Mouse (Mus musculus) heart, embryonic 13.5 days (tissue): Measurements from ENCODE around the gene Ric1. TPM values are rescaled to one million over a fixed set of nuclear protein-coding genes. Genes with fewer than 3 reads are reported as not detected.

Experiments
- ATAC-seq: fragments of 200-750 bp; cut with Nextera tagmentation; 2 replicates; pipeline ENCODE4 v1.8.0; 2017; ENCODE audit warnings: moderate TSS enrichment; ENCODE audit not compliant: insufficient number of reproducible peaks, low FRiP score, low TSS enrichment; ENCODE audit errors: extremely low read depth
- H3K27ac ChIP-seq: fragments of 300-500 bp; sonication (generic); replicated peaks from 2 replicates; pipeline ENCODE4 v1.5.1; 2015; ENCODE audit warnings: moderate library complexity, mild to moderate bottlenecking, inconsistent platforms
- H3K27me3 ChIP-seq: fragments of 300-500 bp; sonication (generic); replicated peaks from 2 replicates; pipeline ENCODE4 v1.6.1; 2015; ENCODE audit warnings: mild to moderate bottlenecking, inconsistent platforms
- H3K36me3 ChIP-seq: fragments of 300-500 bp; sonication (generic); 2 replicates; pipeline ENCODE4 v1.6.1; 2015; ENCODE audit warnings: mild to moderate bottlenecking, inconsistent platforms
- H3K4me1 ChIP-seq: fragments of 300-500 bp; sonication (generic); 2 replicates; pipeline ENCODE4 v1.6.1; 2015; ENCODE audit warnings: inconsistent platforms
- H3K4me2 ChIP-seq: fragments of 300-500 bp; sonication (generic); 2 replicates; pipeline ENCODE4 v1.6.1; 2015; ENCODE audit warnings: inconsistent platforms, mild to moderate bottlenecking, moderate library complexity
- H3K4me3 ChIP-seq: fragments of 300-500 bp; sonication (generic); 2 replicates; pipeline ENCODE4 v1.5.1; 2015; ENCODE audit warnings: moderate library complexity, mild to moderate bottlenecking, inconsistent platforms
- H3K9ac ChIP-seq: fragments of 300-500 bp; sonication (generic); 2 replicates; pipeline ENCODE4 v1.6.1; 2015; ENCODE audit warnings: inconsistent platforms, mild to moderate bottlenecking, moderate library complexity
- H3K9me3 ChIP-seq: fragments of 300-500 bp; sonication (generic); 2 replicates; pipeline ENCODE4 v1.6.1; 2016; ENCODE audit warnings: inconsistent platforms
- WGBS: fragments of 180-500 bp; shearing (Covaris S2); methylation state at CpG from one replicate; pipeline ENCODE4 v1.1.7; 2015; ENCODE audit warnings: mixed read lengths; 5-methylcytosine and 5-hydroxymethylcytosine counted together
- polyA plus RNA-seq: library from polyadenylated mRNA; unstranded; fragments of >200 nt; fragmentation: Nextera tagmentation; extraction: Ambion mirVana; gene quantifications from 2 replicates; pipeline ENCODE4 v1.2.1, GENCODE M21; 2015

The Ric1 gene
- polyA plus RNA-seq, 1 experiment from 2014 or later = 6.5 TPM

DNA sequence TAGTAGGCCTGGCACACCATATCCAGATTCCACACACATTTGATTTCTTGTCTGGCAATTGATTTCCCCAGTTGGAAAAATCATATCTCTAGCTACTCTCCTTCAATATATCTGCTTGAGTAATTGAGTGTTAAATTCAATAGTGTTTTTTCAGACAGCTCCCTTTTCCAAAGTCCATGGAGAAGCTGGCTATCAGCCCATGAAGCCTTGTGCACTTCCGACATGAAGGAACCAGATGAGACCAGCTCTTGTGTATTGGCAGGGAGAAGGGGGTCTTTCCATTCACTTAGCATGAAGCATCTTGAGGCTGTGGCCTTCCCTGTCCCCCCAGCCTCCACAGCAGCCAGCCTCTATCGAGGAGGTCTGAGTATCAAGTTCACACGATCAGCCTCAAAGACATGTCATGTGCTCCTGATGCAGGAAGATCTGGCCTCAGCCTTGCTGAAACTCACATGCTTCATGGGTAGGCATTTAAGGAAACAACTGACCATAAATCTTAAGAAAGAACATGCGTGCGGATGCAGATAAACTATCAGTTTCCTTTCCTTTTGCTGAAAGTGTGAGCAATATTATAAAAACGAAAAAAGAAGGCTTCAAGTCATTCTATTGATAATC lies 23.1 kb upstream of the Ric1 start:
- H3K9me3 ChIP-seq = no peaks in the 10 kb centered on the region

DNA sequence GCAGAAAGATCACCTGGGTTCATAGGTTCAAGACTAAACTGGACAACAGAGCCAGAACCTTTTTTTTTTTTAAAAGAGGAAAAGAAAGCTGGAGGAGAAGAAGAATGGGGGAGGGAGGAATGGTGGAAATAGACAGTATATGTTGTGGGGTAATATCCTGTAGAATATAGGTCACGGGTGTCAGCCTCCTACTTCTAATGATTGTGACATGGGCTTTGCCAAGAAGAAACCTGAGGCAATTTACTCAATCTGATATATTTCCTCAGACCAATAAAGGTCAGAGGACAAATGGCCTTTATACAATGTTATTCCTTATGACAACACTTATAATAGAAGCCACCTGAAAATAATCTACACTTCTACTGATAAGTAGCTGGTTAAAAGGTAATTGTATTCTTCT lies 21.7 kb upstream of the Ric1 start:
- Histone ChIP-seq H3K4me2 (no peak overlapping the region), H3K27ac (no peak overlapping the region), H3K27me3 (no peaks in the 10 kb centered on the region), H3K4me1 (peaks cover 6% of the 10 kb centered on the region), H3K36me3 (no peaks in the 10 kb centered on the region), H3K9ac (no peak overlapping the region), H3K4me3 (no peak overlapping the region), H3K9me3 (no peaks in the 10 kb centered on the region)
- no peak for ATAC-seq
- 84% methylated on average over 1 of the region's 1 CpGs for WGBS

More for the DNA sequence above, 23.1 kb upstream of the Ric1 start:
- no peak overlapping the region for H3K27ac ChIP-seq
- H3K4me3 ChIP-seq = no peak overlapping the region
- H3K9ac ChIP-seq = no peak overlapping the region
- 66% methylated on average over 6 of the region's 6 CpGs for WGBS
- H3K36me3 ChIP-seq = no peaks in the 10 kb centered on the region
- H3K4me2 ChIP-seq = no peak overlapping the region
- peaks cover 9% of the 10 kb centered on the region for H3K4me1 ChIP-seq
- no peaks in the 10 kb centered on the region for H3K27me3 ChIP-seq
- ATAC-seq = no peak

DNA sequence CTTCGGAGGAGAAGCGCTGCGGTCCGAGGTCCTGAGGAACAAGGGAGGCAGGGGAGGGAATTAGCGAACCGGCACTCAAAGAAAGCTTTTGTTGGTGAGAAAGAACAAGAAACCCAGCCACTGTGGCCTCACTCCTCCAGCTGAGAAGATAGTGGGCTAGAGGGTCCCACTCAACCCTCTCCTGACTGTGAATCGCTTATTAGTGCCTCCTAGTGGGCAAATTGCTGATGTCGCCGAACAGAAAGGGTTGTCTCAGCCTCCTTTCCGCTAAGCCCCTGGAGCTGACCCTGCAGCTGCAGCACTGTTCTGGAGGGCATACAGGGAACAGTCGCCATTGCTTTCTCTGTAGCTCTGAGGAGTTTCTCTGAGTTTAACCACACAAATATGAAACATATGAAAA lies 21.0 kb upstream of the Ric1 start:
- WGBS = 35% methylated on average over 11 of the region's 11 CpGs
- peak overlapping the region; percentile 76 for H3K9ac ChIP-seq
- no peak for ATAC-seq

DNA sequence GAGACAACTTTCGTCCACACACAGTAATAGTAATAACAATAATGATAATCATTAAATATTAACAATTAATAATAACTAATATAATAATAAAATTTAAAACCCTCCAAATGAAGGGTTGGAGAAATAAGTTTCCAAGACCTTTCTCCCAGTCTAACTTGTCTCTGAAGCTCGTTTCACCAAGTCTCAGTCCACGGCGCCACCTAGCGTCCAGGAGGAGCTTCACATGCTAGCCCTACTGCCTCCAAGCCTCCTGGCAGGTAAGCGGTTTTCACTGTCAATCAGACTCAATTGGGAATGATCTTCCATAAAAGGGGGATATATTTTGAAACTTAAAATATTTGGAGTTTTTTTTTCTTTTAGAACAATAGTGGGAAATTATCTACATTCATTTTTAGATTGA lies 20.6 kb upstream of the Ric1 start:
- 9% methylated on average over 6 of the region's 6 CpGs for WGBS
- H3K36me3 ChIP-seq = no peaks in the 10 kb centered on the region
- peaks cover 6% of the 10 kb centered on the region for H3K4me1 ChIP-seq
- no peaks in the 10 kb centered on the region for H3K27me3 ChIP-seq
- H3K4me2 ChIP-seq = peak overlapping the region; percentile 68
- H3K9me3 ChIP-seq = no peaks in the 10 kb centered on the region
- ATAC-seq = no peak
- H3K27ac ChIP-seq = no peak overlapping the region
- H3K4me3 ChIP-seq = peak overlapping the region; percentile 44
- H3K9ac ChIP-seq = peak overlapping the region; percentile 76

More for the DNA sequence above, 21.0 kb upstream of the Ric1 start:
- Histone ChIP-seq H3K36me3 (no peaks in the 10 kb centered on the region), H3K27ac (no peak overlapping the region), H3K9me3 (no peaks in the 10 kb centered on the region), H3K4me3 (peak overlapping the region; percentile 44), H3K4me2 (peak overlapping the region; percentile 68), H3K4me1 (peaks cover 6% of the 10 kb centered on the region), H3K27me3 (no peaks in the 10 kb centered on the region)

DNA sequence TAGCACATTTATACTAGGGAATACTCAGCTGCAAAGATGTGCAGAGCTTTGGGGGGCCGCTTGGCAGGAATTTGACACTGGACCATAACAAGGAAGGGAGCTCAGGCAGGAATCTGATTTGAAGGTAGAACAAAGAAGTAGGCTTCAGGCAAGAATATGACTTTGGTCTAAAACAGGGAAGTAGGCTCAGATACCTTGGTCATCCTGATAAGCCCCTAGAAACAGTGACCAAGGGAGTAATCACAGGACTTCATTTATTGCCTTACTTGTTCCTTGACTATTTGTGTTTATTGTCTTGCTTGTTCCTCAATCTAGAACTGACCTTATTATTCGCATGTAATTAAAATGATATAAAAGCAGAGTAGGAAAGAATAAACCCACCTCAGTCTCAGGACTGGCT lies 18.0 kb upstream of the Ric1 start:
- WGBS = 66% methylated on average over 2 of the region's 2 CpGs
- H3K4me2 ChIP-seq = no peak overlapping the region
- no peak for ATAC-seq

DNA sequence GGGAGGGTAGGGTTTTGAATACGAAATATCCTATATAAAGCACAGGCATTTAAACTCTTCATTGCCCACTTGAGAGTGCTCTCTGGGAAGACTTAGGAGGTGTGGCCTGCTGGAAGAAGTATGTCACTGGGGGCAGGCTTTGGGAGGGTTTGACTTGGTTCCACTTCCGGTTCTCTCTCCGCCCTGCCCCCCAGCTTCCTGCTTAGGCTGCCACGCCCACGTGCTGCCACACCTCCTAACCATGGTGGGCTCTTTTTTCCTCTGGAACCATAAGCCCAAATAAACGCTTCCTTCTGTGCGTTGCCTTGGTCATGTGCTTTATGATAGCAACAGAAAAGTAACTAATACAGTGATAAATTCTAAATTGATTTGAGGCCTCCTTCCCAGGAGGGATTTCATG lies 16.5 kb upstream of the Ric1 start:
- H3K4me3 ChIP-seq = no peak overlapping the region
- no peak for ATAC-seq
- peaks cover 12% of the 10 kb centered on the region for H3K4me1 ChIP-seq
- no peaks in the 10 kb centered on the region for H3K36me3 ChIP-seq
- H3K9me3 ChIP-seq = no peaks in the 10 kb centered on the region
- H3K27me3 ChIP-seq = no peaks in the 10 kb centered on the region
- H3K27ac ChIP-seq = no peak overlapping the region
- H3K4me2 ChIP-seq = no peak overlapping the region
- 72% methylated on average over 7 of the region's 7 CpGs for WGBS
- H3K9ac ChIP-seq = no peak overlapping the region

More for the DNA sequence above, 18.0 kb upstream of the Ric1 start:
- H3K9ac ChIP-seq = no peak overlapping the region
- no peak overlapping the region for H3K4me3 ChIP-seq
- H3K27ac ChIP-seq = no peak overlapping the region
- H3K9me3 ChIP-seq = no peaks in the 10 kb centered on the region
- no peaks in the 10 kb centered on the region for H3K36me3 ChIP-seq
- H3K27me3 ChIP-seq = no peaks in the 10 kb centered on the region
- peaks cover 12% of the 10 kb centered on the region for H3K4me1 ChIP-seq

DNA sequence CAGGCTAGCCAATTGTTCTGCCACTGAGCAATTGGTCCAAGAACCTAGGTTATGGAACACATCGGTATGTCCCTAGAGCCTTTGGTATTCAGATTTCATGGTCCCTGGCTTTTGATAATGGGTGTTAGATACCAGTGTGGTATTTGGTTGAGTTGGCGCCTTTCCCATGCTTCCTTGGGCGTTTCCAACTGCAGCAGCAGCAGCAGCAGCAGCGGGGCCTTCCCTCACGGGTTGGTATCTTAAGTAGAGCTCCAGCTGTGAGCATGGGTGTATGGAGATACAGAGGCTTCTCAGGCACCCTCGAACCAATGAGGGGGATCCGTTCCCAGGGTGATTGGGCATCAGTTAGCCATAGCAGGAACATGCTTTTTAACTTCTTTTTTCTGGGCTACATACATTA lies 13.9 kb upstream of the Ric1 start:
- ATAC-seq = no peak
- Histone ChIP-seq H3K9me3 (no peaks in the 10 kb centered on the region), H3K36me3 (no peaks in the 10 kb centered on the region), H3K9ac (no peak overlapping the region), H3K4me2 (no peak overlapping the region), H3K4me3 (no peak overlapping the region), H3K27me3 (no peaks in the 10 kb centered on the region), H3K27ac (no peak overlapping the region), H3K4me1 (peaks cover 6% of the 10 kb centered on the region)
- WGBS = 51% methylated on average over 7 of the region's 7 CpGs

DNA sequence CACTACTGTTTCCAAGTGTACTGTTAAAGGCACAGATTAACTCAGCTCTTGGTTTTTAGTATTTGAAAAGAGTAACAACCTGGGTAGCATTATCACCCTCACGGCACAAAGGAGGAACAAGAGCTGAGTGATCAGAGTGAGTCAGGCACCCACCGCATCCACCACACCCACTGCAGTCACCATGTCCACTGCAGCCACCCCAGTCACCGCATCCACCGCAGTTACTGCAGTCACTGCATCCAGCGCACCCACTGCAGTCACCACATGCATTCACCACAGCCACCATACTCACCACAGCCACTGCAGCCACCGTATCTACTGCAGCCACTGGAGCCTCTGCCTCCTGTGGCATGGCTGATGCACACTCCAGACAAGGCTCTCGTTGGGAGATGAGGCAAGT lies 12.2 kb upstream of the Ric1 start:
- 80% methylated on average over 7 of the region's 7 CpGs for WGBS
- peaks cover 6% of the 10 kb centered on the region for H3K4me1 ChIP-seq

DNA sequence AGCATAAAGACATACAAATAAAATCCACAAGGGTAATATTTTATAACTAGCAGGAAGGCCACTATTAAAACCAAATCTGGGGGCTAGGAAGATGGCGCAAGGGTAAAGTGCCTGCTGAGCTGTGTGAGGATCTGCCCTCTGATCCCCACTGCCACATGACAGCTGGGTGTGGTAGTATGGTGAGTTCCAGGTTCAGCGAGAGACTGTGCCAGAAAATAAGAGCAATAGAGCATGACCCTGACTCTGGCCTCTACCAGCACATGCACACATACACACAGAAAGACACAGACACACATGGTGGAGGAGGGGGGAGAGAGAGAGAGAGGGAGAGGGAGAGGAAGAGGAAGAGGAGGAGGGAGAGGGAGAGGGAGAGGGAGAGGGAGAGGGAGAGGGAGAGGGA lies 10.3 kb upstream of the Ric1 start:
- peaks cover 6% of the 10 kb centered on the region for H3K4me1 ChIP-seq
- H3K4me2 ChIP-seq = no peak overlapping the region
- 72% methylated on average over 2 of the region's 2 CpGs for WGBS
- no peak for ATAC-seq
- H3K9ac ChIP-seq = no peak overlapping the region
- H3K4me3 ChIP-seq = no peak overlapping the region
- H3K36me3 ChIP-seq = peaks cover 21% of the 10 kb centered on the region
- no peak overlapping the region for H3K27ac ChIP-seq
- H3K27me3 ChIP-seq = no peaks in the 10 kb centered on the region
- H3K9me3 ChIP-seq = no peaks in the 10 kb centered on the region

More for the DNA sequence above, 12.2 kb upstream of the Ric1 start:
- Histone ChIP-seq H3K27me3 (no peaks in the 10 kb centered on the region), H3K4me2 (no peak overlapping the region), H3K9ac (no peak overlapping the region), H3K9me3 (no peaks in the 10 kb centered on the region), H3K4me3 (no peak overlapping the region), H3K36me3 (peaks cover 4% of the 10 kb centered on the region; the same call in 1 of the 2 replicates), H3K27ac (no peak overlapping the region)
- ATAC-seq = no peak

DNA sequence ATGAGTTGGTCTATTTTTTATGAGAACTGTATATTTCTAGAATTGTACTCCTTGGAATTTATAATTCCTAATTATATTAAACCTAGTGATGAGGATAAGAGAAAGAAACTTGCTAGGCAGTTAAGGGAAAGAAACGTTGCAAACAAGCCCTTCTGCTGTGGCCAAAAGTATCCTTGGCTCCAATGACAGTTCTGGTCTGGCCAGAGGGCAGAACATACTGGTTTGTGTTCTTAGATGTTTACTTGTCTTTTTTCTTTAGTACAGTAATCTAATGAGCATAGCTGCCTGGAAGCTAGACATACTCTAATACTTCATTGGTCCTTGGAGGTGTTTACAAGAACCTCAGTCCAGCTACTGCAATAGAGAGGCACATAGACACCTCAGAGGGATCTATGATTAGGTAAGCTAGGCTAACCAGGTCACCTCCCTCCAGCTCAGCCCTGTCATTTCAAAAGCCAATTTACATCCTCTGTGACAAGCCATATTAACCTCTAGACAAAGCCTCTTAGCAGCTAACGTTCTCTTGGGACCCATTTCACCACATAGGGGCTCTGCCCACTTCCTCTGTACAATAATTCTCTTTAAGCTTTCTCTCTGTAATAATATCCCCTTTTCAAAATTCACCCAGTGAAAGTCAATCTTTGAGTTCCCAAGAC lies 8.8 kb upstream of the Ric1 start:
- Histone ChIP-seq H3K4me1 (peaks cover 3% of the 10 kb centered on the region), H3K36me3 (peaks cover 25% of the 10 kb centered on the region), H3K4me3 (no peak overlapping the region), H3K9me3 (no peaks in the 10 kb centered on the region), H3K27ac (no peak overlapping the region), H3K4me2 (no peak overlapping the region), H3K9ac (no peak overlapping the region), H3K27me3 (no peaks in the 10 kb centered on the region)
- no peak for ATAC-seq
- 65% methylated on average over 2 of the region's 2 CpGs for WGBS

DNA sequence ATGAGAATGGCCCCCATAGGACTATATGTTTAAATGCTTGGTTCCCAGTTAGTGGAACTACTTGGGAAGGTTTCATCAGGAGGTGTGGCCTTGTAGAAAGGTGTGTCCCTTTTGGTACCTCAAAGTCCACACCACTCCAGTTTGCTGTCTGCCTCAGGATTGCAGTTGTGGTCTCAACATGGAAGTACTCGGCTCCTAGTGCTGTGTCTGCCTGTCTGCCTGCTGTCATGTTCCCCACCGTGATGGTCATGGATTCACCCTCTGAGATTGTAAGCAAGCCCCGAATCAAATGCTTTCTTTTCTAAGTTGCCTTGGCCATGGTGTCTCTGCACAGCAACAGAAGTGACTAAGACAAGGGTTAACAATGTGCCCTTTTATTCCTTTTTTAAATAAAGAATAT lies 8.0 kb upstream of the Ric1 start:
- Histone ChIP-seq H3K27ac (no peak overlapping the region), H3K9ac (no peak overlapping the region), H3K27me3 (no peaks in the 10 kb centered on the region), H3K9me3 (no peaks in the 10 kb centered on the region), H3K4me1 (no peaks in the 10 kb centered on the region), H3K4me2 (no peak overlapping the region), H3K4me3 (no peak overlapping the region), H3K36me3 (peaks cover 27% of the 10 kb centered on the region)
- 91% methylated on average over 3 of the region's 3 CpGs for WGBS
- no peak for ATAC-seq

DNA sequence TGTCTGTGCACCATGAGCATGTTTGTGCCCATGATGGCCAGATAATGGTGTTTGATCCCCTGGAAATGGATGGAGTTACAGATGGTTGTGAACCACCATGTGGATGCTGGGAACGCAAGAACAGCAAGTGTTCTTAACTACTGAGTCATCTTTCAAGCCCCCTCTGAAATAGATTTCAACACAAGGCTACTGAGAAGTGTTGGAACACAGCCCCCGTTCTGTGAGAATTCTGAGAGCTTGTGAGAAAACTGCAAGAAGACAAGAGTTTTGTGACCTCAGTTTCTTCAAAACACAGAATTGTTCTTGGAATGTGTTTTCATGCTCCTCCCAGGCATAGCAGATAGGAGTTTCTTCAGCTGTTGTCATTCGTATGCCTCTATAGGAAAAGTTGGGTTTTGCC lies 6.7 kb upstream of the Ric1 start:
- Histone ChIP-seq H3K4me1 (no peaks in the 10 kb centered on the region; the same call in 1 of the 2 replicates), H3K36me3 (peaks cover 32% of the 10 kb centered on the region), H3K4me2 (no peak overlapping the region), H3K4me3 (no peak overlapping the region), H3K9ac (no peak overlapping the region), H3K27me3 (no peaks in the 10 kb centered on the region), H3K27ac (no peak overlapping the region), H3K9me3 (no peaks in the 10 kb centered on the region)
- no peak for ATAC-seq
- whole genome bisulfite sequencing = 82% methylated on average over 3 of the region's 3 CpGs
